Mouse (Mus musculus): Measurements from ENCODE around the gene Tmem50a. TPM values are rescaled to one million over a fixed set of nuclear protein-coding genes. Genes with fewer than 3 reads are reported as not detected.

Gene Tmem50a
- polyA plus RNA-seq, 1 experiment, result 84.6 TPM

DNA sequence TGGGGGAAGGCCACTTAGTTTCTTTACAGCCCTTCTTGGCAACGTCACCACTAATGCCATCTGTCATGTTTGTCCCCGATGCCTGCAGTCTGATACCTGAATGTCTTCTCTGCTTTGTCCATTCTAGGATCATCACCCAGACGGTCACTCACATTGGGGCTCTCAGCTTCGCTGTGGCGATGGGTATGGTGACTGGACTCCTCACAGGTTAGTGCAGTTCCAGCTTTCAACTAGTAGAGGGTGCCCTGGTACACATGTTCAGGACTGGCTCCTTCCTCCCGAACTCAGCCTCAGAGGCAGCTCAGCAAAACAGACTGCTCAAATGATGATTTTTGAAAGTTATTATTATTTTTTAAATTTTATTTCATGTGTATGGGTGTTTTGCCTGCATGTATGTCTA lies 22.7 kb downstream of the Tmem50a start:
- Histone ChIP-seq H3K27me3 (ENCODE audit: control insufficient read depth, insufficient read depth, low read length, poor library complexity, severe bottlenecking) (no peaks in the 10 kb centered on the region), H3K9me3 (replicated peaks; ENCODE audit: control insufficient read depth, insufficient read depth, low read length, poor library complexity, severe bottlenecking) (no peaks in the 10 kb centered on the region), H3K9ac (ENCODE audit: low read depth, poor library complexity, severe bottlenecking) (no peak overlapping the region), H3K36me3 (ENCODE audit: control insufficient read depth, insufficient read depth, low read length, poor library complexity, severe bottlenecking) (peaks cover 13% of the 10 kb centered on the region; the same call in 1 of the 2 replicates), H3K4me1 (ENCODE audit: control insufficient read depth, insufficient read depth, low read length) (peaks cover 1% of the 10 kb centered on the region), H3K27ac (ENCODE audit: insufficient read depth, low read length) (no peak overlapping the region), H3K4me3 (ENCODE audit: low read depth, low read length) (no peak overlapping the region)
- TF ChIP-seq CTCF (IDR thresholded peaks at IDR 0.05; ENCODE audit: low read depth, low read length) (no peak), POLR2A (IDR thresholded peaks at IDR 0.05; ENCODE audit: insufficient read depth, low read length) (no peak), EP300 (IDR thresholded peaks at IDR 0.05; ENCODE audit: insufficient read depth, low read depth, low read length) (no peak)

- H3K27ac ChIP-seq (ENCODE audit: insufficient read depth, low read length), result no peak overlapping the region
- H3K4me3 ChIP-seq (ENCODE audit: low read depth, low read length), result no peak overlapping the region
- H3K9ac ChIP-seq (ENCODE audit: low read depth, poor library complexity, severe bottlenecking), result no peak overlapping the region
- H3K36me3 ChIP-seq (ENCODE audit: control insufficient read depth, insufficient read depth, low read length, poor library complexity, severe bottlenecking), result no peaks in the 10 kb centered on the region
- H3K4me1 ChIP-seq (ENCODE audit: control insufficient read depth, insufficient read depth, low read length), result peaks cover 2% of the 10 kb centered on the region
- no peaks in the 10 kb centered on the region for H3K9me3 ChIP-seq (replicated peaks; ENCODE audit: control insufficient read depth, insufficient read depth, low read length, poor library complexity, severe bottlenecking)
- H3K27me3 ChIP-seq (ENCODE audit: control insufficient read depth, insufficient read depth, low read length, poor library complexity, severe bottlenecking), result no peaks in the 10 kb centered on the region
- TF ChIP-seq EP300 (IDR thresholded peaks at IDR 0.05; ENCODE audit: insufficient read depth, low read depth, low read length), result no peak
- no peak for TF ChIP-seq CTCF (IDR thresholded peaks at IDR 0.05; ENCODE audit: low read depth, low read length)
- no peak for TF ChIP-seq POLR2A (IDR thresholded peaks at IDR 0.05; ENCODE audit: insufficient read depth, low read length)
These were observed 30.5 kb downstream of the Tmem50a start for GRCm38 (mm10) chr4:134884364-134884763.

- Histone ChIP-seq H3K36me3 (ENCODE audit: control insufficient read depth, insufficient read depth, low read length, poor library complexity, severe bottlenecking) (no peaks in the 10 kb centered on the region), H3K9me3 (replicated peaks; ENCODE audit: control insufficient read depth, insufficient read depth, low read length, poor library complexity, severe bottlenecking) (no peaks in the 10 kb centered on the region), H3K4me1 (ENCODE audit: control insufficient read depth, insufficient read depth, low read length) (peaks cover 2% of the 10 kb centered on the region), H3K27me3 (ENCODE audit: control insufficient read depth, insufficient read depth, low read length, poor library complexity, severe bottlenecking) (no peaks in the 10 kb centered on the region), H3K9ac (ENCODE audit: low read depth, poor library complexity, severe bottlenecking) (no peak overlapping the region), H3K27ac (ENCODE audit: insufficient read depth, low read length) (no peak overlapping the region), H3K4me3 (ENCODE audit: low read depth, low read length) (no peak overlapping the region)
- TF ChIP-seq POLR2A (IDR thresholded peaks at IDR 0.05; ENCODE audit: insufficient read depth, low read length), result no peak
- no peak for TF ChIP-seq EP300 (IDR thresholded peaks at IDR 0.05; ENCODE audit: insufficient read depth, low read depth, low read length)
- no peak for TF ChIP-seq CTCF (IDR thresholded peaks at IDR 0.05; ENCODE audit: low read depth, low read length)
These were observed 31.0 kb downstream of the Tmem50a start for GRCm38 (mm10) chr4:134883808-134884207.

- H3K9ac ChIP-seq (ENCODE audit: low read depth, poor library complexity, severe bottlenecking), result no peak overlapping the region
- H3K4me3 ChIP-seq (ENCODE audit: low read depth, low read length), result no peak overlapping the region
- H3K27me3 ChIP-seq (ENCODE audit: control insufficient read depth, insufficient read depth, low read length, poor library complexity, severe bottlenecking), result no peaks in the 10 kb centered on the region
- no peak overlapping the region for H3K27ac ChIP-seq (ENCODE audit: insufficient read depth, low read length)
- H3K4me1 ChIP-seq (ENCODE audit: control insufficient read depth, insufficient read depth, low read length), result peaks cover 2% of the 10 kb centered on the region
- no peaks in the 10 kb centered on the region for H3K36me3 ChIP-seq (ENCODE audit: control insufficient read depth, insufficient read depth, low read length, poor library complexity, severe bottlenecking)
- H3K9me3 ChIP-seq (replicated peaks; ENCODE audit: control insufficient read depth, insufficient read depth, low read length, poor library complexity, severe bottlenecking), result no peaks in the 10 kb centered on the region
- TF ChIP-seq CTCF (IDR thresholded peaks at IDR 0.05; ENCODE audit: low read depth, low read length) (peak; percentile 86), EP300 (IDR thresholded peaks at IDR 0.05; ENCODE audit: insufficient read depth, low read depth, low read length) (no peak)
These were observed 31.6 kb downstream of the Tmem50a start for GRCm38 (mm10) chr4:134883266-134883665.

DNA sequence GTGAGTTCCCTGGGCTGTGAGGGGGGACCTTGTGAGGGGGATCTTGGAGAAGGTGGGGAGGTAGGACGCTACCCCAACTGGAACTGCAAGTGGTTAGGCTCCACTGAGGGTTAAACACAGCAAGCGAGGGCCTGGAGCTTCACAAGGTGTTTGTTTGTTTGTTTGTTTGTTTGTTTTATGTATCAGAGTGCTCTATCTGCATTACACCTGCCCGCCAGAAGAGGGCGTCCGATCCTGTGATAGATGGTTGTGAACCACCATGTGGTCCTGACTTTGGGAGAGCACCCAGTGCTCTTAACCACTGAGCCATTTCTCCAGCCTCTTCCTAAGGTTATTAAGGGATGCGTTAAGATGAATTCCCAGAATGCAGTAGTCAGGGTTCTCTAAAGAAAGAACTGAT lies 34.8 kb downstream of the Tmem50a start:
- H3K27me3 ChIP-seq (ENCODE audit: control insufficient read depth, insufficient read depth, low read length, poor library complexity, severe bottlenecking), result no peaks in the 10 kb centered on the region
- H3K9ac ChIP-seq (ENCODE audit: low read depth, poor library complexity, severe bottlenecking), result no peak overlapping the region
- H3K9me3 ChIP-seq (replicated peaks; ENCODE audit: control insufficient read depth, insufficient read depth, low read length, poor library complexity, severe bottlenecking), result no peaks in the 10 kb centered on the region
- H3K27ac ChIP-seq (ENCODE audit: insufficient read depth, low read length), result no peak overlapping the region
- peak overlapping the region; percentile 75 for H3K4me3 ChIP-seq (ENCODE audit: low read depth, low read length)
- TF ChIP-seq POLR2A (IDR thresholded peaks at IDR 0.05; ENCODE audit: insufficient read depth, low read length) (no peak), CTCF (IDR thresholded peaks at IDR 0.05; ENCODE audit: low read depth, low read length) (peak; percentile 53), EP300 (IDR thresholded peaks at IDR 0.05; ENCODE audit: insufficient read depth, low read depth, low read length) (no peak)
- H3K4me1 ChIP-seq (ENCODE audit: control insufficient read depth, insufficient read depth, low read length), result peaks cover 2% of the 10 kb centered on the region
- H3K36me3 ChIP-seq (ENCODE audit: control insufficient read depth, insufficient read depth, low read length, poor library complexity, severe bottlenecking), result no peaks in the 10 kb centered on the region

- no peaks in the 10 kb centered on the region for H3K36me3 ChIP-seq (ENCODE audit: control insufficient read depth, insufficient read depth, low read length, poor library complexity, severe bottlenecking)
- no peak overlapping the region for H3K9ac ChIP-seq (ENCODE audit: low read depth, poor library complexity, severe bottlenecking)
- H3K4me3 ChIP-seq (ENCODE audit: low read depth, low read length), result peak overlapping the region; percentile 75
- H3K4me1 ChIP-seq (ENCODE audit: control insufficient read depth, insufficient read depth, low read length), result peaks cover 6% of the 10 kb centered on the region
- TF ChIP-seq POLR2A (IDR thresholded peaks at IDR 0.05; ENCODE audit: insufficient read depth, low read length) (no peak), CTCF (IDR thresholded peaks at IDR 0.05; ENCODE audit: low read depth, low read length) (peak; percentile 84)
- no peak overlapping the region for H3K27ac ChIP-seq (ENCODE audit: insufficient read depth, low read length)
- H3K9me3 ChIP-seq (replicated peaks; ENCODE audit: control insufficient read depth, insufficient read depth, low read length, poor library complexity, severe bottlenecking), result no peaks in the 10 kb centered on the region
- no peaks in the 10 kb centered on the region for H3K27me3 ChIP-seq (ENCODE audit: control insufficient read depth, insufficient read depth, low read length, poor library complexity, severe bottlenecking)
These were observed 35.3 kb downstream of the Tmem50a start for GRCm38 (mm10) chr4:134879410-134879981.
